Mouse (Mus musculus): ENCODE results near the gene Clpb. TPM values are rescaled to one million over a fixed set of nuclear protein-coding genes. Genes with fewer than 3 reads are reported as not detected.

The Clpb gene
- polyA plus RNA-seq, 1 experiment from 2014 or later: 54.8 TPM

DNA sequence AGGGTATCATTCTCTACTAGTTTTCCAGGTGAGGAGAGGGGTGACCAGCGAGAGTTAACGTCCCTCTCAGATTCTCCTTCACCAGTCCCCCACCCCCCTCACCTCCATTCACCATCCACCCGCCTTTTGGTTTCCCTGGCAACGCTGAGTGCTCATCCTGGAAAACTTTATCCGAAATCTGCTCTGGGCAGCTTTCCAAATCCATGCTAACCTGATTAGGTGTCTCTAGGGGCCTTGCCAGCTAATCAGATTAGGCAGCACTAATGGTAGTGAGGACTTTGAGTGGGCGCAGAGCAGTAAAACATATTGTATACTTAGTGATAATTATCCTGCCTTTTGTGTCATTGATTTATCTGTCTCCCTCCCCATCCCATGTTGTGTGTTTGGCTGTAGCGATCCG, 109.3 kb downstream of the Clpb start:
- no peaks in the 10 kb centered on the region for H3K27me3 ChIP-seq
- H3K9me3 ChIP-seq: no peaks in the 10 kb centered on the region
- no peak for ATAC-seq (ENCODE audit: insufficient number of reproducible peaks, low FRiP score, low TSS enrichment, low read depth)
- H3K4me2 ChIP-seq: no peak overlapping the region
- H3K4me1 ChIP-seq: peaks cover 7% of the 10 kb centered on the region
- 0 out of 2 replicates have a peak, but pooled peaks cover 6% of the 10 kb centered on the region for H3K36me3 ChIP-seq
- H3K27ac ChIP-seq: no peak overlapping the region
- WGBS: 61% methylated on average over 8 of the region's 8 CpGs
- no peak overlapping the region for H3K4me3 ChIP-seq
- no peak overlapping the region for H3K9ac ChIP-seq

DNA sequence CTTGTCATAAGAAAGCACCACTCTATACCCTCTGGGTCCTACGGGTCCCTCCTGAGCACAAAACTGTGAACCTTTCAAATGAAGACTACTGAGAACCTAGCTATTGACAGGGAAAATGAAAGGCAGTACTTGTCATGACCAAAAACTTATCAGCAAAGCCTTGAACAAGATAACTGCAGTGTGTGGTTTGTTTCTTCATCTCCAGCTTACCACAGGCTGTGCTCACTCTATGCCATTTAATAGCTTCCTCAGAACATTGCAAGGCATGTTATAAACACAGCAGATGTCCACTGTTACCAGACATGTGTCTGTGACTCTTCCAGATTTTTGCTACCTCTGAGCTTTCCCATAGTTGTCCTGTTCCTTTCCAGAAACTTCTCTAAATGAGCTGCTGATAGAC, 113.6 kb downstream of the Clpb start:
- 91% methylated on average over 1 of the region's 1 CpGs for WGBS

DNA sequence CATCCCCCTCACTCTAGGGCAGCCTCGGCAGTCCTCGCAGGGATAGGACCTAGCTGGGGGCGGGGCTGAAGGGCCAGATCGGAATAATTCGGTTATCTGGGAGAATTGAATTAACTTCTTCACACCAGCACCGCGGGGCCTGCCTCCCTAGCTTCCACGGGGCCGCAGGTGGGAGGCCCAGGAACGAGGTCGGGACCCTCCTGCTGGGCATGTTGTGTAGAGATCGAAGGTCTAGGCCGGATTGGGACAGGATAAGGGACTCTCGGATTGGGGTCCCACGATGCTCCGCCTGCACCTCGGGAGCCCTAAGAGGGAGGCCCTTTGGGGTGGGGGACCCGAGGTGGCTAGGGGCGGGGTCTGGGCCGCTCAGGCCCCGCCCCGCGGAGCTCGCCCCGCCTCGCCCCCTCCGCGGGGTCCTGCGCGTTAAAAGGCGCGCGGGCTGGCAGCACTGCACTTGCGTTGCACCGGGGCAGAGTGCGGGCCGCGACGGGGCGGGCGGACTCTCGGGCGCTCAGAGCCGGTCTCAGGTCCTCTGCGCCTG, 154.5 kb downstream of the Clpb start, which contains the start of gene Phox2a:
TSS of gene Phox2a (plus strand) at position 453 of the 541 bp plus-strand sequence.
- ATAC-seq (ENCODE audit: insufficient number of reproducible peaks, low FRiP score, low TSS enrichment, low read depth): no peak; the same call in 1 of the 2 replicates
- under 1% methylated on average over 44 of the region's 45 CpGs for WGBS

More for the DNA sequence above, 113.6 kb downstream of the Clpb start:
- H3K4me2 ChIP-seq: no peak overlapping the region
- no peaks in the 10 kb centered on the region for H3K9me3 ChIP-seq
- H3K36me3 ChIP-seq: peaks cover 26% of the 10 kb centered on the region
- ATAC-seq (ENCODE audit: insufficient number of reproducible peaks, low FRiP score, low TSS enrichment, low read depth): no peak
- H3K9ac ChIP-seq: no peak overlapping the region
- no peak overlapping the region for H3K4me3 ChIP-seq
- no peaks in the 10 kb centered on the region for H3K27me3 ChIP-seq
- H3K27ac ChIP-seq: no peak overlapping the region
- no peaks in the 10 kb centered on the region for H3K4me1 ChIP-seq

DNA sequence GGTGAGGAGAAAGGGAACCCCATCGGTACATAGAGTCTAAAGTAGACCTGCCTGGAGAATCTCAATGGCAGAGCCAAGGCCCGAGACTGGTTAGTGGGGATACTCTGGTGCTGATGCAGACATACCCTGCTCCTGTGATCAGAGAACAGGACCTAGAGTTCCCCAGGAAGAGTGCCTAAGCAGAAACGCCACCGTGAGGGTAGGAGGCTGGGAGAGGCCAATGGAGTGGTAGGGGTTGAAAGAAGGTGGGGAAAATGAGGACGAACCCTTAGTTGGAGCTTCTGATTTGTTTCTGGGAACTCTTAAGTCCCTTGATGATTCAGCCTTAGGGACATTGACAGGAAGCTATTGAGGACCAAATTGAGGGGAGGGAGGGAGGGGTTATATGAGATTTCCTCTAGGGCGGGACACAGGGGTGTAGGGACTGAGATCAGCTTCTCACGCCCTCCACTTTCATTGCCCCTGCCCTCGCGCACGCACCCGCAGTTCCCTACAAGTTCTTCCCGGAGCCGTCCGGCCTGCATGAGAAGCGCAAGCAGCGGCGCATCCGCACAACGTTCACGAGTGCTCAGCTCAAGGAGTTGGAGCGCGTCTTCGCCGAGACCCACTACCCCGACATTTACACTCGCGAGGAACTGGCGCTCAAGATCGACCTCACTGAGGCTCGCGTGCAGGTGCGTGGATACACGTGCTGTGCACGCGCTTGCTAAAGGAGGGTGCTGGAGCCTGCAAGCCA, 157.0 kb downstream of the Clpb start:
- H3K9ac ChIP-seq: no peak overlapping the region
- H3K9me3 ChIP-seq: no peaks in the 10 kb centered on the region
- H3K36me3 ChIP-seq: peaks cover 24% of the 10 kb centered on the region
- no peak overlapping the region for H3K27ac ChIP-seq
- H3K27me3 ChIP-seq: peaks cover 76% of the 10 kb centered on the region
- peaks cover 43% of the 10 kb centered on the region for H3K4me1 ChIP-seq
- WGBS: 3% methylated on average over 35 of the region's 35 CpGs
- no peak for ATAC-seq (ENCODE audit: insufficient number of reproducible peaks, low FRiP score, low TSS enrichment, low read depth)
- peak overlapping the region; percentile 95 for H3K4me2 ChIP-seq
- peak overlapping the region; percentile 46 for H3K4me3 ChIP-seq

More for the DNA sequence above, 154.5 kb downstream of the Clpb start, which contains the start of gene Phox2a:
- Histone ChIP-seq H3K4me3 (peak within 1 kb of the TSS; percentile 34), H3K36me3 (no peaks in the 10 kb centered on the region), H3K4me1 (peaks cover 34% of the 10 kb centered on the region), H3K27me3 (peaks cover 78% of the 10 kb centered on the region), H3K4me2 (peak within 1 kb of the TSS; percentile 50), H3K9me3 (no peaks in the 10 kb centered on the region), H3K27ac (no peak within 1 kb of the TSS), H3K9ac (no peak within 1 kb of the TSS)

DNA sequence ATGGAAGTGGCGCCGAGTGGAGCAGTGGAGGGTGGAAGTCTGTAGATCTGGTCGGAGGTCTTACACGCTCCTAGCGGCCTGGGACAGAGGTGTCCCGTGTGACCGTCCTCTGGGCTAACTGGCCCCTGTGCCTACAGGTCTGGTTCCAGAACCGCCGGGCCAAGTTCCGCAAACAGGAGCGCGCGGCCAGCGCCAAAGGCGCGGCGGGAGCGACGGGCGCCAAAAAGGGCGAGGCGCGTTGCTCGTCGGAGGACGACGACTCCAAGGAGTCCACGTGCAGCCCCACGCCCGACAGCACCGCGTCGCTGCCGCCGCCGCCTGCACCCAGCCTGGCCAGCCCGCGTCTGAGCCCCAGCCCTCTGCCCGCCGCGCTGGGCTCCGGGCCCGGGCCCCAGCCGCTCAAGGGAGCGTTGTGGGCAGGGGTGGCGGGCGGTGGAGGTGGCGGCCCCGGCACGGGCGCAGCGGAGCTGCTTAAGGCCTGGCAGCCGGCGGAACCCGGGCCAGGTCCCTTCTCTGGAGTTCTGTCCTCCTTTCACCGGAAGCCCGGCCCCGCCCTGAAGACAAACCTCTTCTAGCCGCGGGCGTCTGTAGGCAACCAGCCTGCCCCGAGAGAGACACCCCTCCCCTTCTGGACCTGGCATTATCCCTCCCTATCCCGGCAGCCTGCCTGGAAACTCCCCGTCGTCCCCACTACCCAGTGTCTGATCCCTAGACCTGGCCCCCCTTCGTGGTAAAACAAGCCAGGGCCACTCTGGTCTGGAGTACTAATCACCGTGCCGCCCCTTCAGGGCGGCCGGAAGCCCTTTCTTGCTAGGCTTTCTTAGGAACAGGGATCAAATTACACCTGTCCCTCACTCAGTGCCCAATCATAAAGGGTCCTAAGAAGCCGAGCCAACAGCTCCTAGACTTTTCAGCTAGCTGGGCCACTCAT, 158.4 kb downstream of the Clpb start:
- peaks cover 38% of the 10 kb centered on the region for H3K36me3 ChIP-seq
- peak overlapping the region; percentile 95 for H3K4me2 ChIP-seq
- WGBS: under 1% methylated on average over 71 of the region's 71 CpGs
- peak overlapping the region; percentile 46 for H3K4me3 ChIP-seq
- H3K27ac ChIP-seq: 0 out of 2 replicates have a peak overlapping the region, but pooled peaks have one; percentile 8
- peaks cover 43% of the 10 kb centered on the region for H3K4me1 ChIP-seq
- 0 out of 2 replicates have a peak overlapping the region, but pooled peaks have one; percentile 31 for H3K9ac ChIP-seq
- no peaks in the 10 kb centered on the region for H3K9me3 ChIP-seq
- peaks cover 67% of the 10 kb centered on the region for H3K27me3 ChIP-seq
- ATAC-seq (ENCODE audit: insufficient number of reproducible peaks, low FRiP score, low TSS enrichment, low read depth): peak; percentile 28; the same call in 1 of the 2 replicates

DNA sequence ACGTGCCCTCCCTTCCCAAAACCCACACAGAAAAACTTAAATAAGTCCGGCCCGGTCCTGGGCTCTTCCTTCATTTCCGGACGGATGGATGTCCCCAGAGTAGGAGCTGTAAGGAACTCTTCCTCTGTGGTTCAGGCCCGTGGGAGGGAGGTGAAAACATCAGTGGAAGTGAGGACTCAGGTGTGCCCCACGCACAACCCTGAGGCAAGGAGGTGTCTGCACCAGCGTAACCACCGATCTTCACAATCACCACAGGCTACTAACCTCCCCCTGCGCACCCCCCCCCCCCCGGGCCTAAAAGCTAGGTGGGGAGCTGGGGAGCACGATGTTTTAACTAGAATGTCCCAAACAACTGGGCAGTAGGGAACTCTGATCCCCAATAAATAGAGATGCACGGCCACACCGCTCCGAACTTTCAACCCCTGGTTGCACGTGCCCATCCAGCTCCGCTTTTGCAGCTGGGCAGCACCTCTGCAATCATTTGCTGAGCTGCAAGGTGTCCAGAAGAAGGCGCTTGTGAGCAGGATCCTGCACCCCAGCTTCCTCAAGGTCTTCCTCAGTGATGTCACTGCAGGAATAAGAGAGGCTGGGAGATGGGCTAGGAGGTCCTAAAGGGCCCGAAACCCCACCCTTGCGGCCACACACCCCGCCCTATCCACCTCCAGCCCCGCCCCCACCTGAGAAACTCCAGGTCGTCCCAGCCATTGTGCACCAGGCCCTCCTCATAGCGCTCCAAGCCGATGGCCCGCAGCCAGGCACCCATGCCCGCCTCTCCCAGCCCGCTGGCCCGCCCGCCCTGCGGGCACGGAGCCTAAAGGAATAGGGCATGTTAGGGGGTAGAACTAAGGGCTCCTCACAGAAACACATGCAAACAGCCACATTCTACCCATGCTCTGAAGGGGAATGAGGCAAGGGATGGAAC, 159.7 kb downstream of the Clpb start:
- Histone ChIP-seq H3K36me3 (peaks cover 51% of the 10 kb centered on the region), H3K4me3 (no peak overlapping the region), H3K4me1 (peaks cover 39% of the 10 kb centered on the region), H3K27ac (no peak overlapping the region), H3K4me2 (no peak overlapping the region), H3K9me3 (no peaks in the 10 kb centered on the region), H3K9ac (no peak overlapping the region), H3K27me3 (peaks cover 54% of the 10 kb centered on the region)
- 35% methylated on average over 32 of the region's 32 CpGs for WGBS
- peak; percentile 13; the same call in 1 of the 2 replicates for ATAC-seq (ENCODE audit: insufficient number of reproducible peaks, low FRiP score, low TSS enrichment, low read depth)

DNA sequence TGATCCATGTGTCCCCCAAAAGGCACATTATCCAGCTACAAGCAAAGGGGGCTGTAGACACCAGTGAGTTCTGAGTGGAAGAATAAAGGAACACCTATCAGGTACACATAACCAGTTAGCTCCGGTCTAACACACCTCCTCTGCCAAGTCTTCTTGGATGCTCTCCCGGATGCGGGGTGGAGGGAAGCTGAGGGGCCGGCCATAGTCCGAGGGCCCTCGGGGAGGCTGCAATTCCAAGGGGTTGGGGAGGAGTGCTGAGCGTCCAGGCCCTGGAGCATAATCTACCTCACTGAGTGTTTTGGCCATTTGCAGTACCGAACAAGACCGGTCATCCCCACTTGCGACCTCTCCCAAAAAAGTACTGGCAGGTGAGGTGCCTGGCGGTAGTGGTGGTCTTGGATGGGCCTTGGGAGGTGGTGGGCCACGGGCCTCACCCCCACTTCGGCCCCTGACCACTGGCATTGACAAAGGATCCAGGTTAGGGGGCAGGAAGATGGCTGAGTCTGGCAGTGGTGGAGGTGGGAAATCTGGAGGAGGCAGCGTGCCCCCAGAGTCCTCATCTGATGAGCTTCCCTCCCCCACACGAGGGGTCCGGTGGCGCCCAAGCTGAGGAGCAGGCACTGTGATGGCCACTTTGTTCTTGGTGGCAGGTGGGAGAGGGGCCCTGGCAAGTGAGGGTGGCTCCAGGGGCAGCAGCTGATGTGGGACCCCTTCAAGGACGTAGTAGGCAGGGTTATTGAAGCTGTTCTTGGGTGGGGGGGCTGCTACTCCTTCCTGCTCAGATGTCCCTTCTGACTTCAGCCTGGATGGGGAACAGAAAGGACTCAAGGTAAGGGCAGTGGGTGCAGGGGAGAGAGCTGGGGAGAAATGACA, 160.6 kb downstream of the Clpb start:
- H3K27ac ChIP-seq: no peak overlapping the region
- peaks cover 45% of the 10 kb centered on the region for H3K27me3 ChIP-seq
- 78% methylated on average over 18 of the region's 18 CpGs for WGBS
- H3K4me1 ChIP-seq: peaks cover 34% of the 10 kb centered on the region
- H3K9ac ChIP-seq: no peak overlapping the region
- H3K36me3 ChIP-seq: peaks cover 60% of the 10 kb centered on the region
- ATAC-seq (ENCODE audit: insufficient number of reproducible peaks, low FRiP score, low TSS enrichment, low read depth): peak; percentile 26
- H3K4me2 ChIP-seq: no peak overlapping the region
- H3K4me3 ChIP-seq: no peak overlapping the region
- H3K9me3 ChIP-seq: no peaks in the 10 kb centered on the region

DNA sequence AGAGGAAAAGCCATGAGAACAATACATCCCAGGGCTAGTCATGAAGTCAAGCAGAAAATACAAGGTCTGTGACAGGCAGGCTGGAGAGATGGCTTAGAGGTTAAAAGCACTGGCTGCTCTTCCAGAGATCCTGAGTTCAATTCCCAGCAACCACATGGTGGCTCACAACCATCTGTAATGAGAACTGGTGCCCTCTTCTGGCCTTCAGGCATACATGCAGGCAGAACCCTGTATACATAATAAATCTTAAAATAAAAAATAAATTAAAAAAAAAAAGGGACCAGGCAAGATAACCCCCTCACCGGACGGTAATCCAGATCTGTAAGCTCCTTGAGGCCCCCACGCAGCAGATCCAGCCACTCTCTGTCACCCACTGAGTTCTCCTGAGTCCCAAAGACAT, 166.9 kb downstream of the Clpb start:
- Histone ChIP-seq H3K4me3 (no peak overlapping the region), H3K27ac (no peak overlapping the region), H3K4me2 (no peak overlapping the region), H3K36me3 (peaks cover 85% of the 10 kb centered on the region), H3K9ac (no peak overlapping the region), H3K4me1 (peaks cover 22% of the 10 kb centered on the region), H3K27me3 (no peaks in the 10 kb centered on the region), H3K9me3 (no peaks in the 10 kb centered on the region)
- WGBS: 98% methylated on average over 3 of the region's 3 CpGs
- ATAC-seq (ENCODE audit: insufficient number of reproducible peaks, low FRiP score, low TSS enrichment, low read depth): no peak

DNA sequence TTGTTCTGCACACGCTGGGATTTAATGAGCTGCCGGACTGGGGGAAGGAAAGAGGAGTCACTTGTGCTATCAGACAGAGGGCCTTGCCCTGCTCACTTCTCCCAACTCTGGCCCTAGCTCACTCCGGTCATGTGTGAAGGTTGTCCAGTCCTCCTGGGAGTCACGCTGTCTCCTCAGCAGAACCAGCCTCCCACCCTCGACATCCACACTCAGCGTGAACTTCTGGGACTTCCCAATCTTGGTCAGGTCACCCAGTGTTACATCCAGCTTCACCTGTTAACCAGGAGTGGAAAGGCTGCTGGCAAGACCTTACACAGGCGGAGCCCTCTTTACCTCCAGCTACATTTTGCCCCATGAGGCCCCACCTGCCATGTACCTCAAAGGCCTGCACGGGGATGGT, 168.0 kb downstream of the Clpb start:
- H3K4me1 ChIP-seq: peaks cover 26% of the 10 kb centered on the region
- H3K9me3 ChIP-seq: no peaks in the 10 kb centered on the region
- 95% methylated on average over 8 of the region's 8 CpGs for WGBS
- peaks cover 75% of the 10 kb centered on the region for H3K36me3 ChIP-seq
- no peak for ATAC-seq (ENCODE audit: insufficient number of reproducible peaks, low FRiP score, low TSS enrichment, low read depth)
- no peak overlapping the region for H3K4me3 ChIP-seq
- H3K27ac ChIP-seq: no peak overlapping the region
- no peaks in the 10 kb centered on the region for H3K27me3 ChIP-seq
- no peak overlapping the region for H3K9ac ChIP-seq
- H3K4me2 ChIP-seq: no peak overlapping the region

DNA sequence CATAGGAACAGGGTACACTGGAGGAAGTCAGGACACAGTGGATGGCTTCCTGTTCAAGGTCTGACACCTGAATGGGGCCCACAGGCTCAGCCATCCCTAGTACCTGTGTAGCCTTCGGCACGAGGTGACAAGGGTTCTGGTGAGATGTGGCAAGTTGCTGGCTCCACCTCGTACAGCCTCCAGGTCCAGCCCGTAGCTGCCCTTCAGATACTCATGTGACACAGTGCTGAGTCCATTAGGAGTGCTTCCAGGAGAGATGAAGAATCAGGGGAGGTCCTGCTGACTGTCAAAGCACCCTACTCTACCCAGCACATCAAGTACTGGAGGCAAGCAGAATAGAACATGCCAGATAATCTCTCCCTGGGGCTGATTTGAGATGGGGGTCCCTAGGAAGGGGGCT, 168.9 kb downstream of the Clpb start:
- Histone ChIP-seq H3K9me3 (no peaks in the 10 kb centered on the region), H3K36me3 (peaks cover 65% of the 10 kb centered on the region), H3K9ac (no peak overlapping the region), H3K27ac (no peak overlapping the region), H3K4me3 (no peak overlapping the region), H3K4me1 (peaks cover 26% of the 10 kb centered on the region), H3K27me3 (no peaks in the 10 kb centered on the region), H3K4me2 (no peak overlapping the region)
- ATAC-seq (ENCODE audit: insufficient number of reproducible peaks, low FRiP score, low TSS enrichment, low read depth): no peak
- 92% methylated on average over 4 of the region's 4 CpGs for WGBS

All from limb, embryonic 15.5 days (tissue).